Mouse (Mus musculus): Measurements from ENCODE around the gene Sf3b6.
"Not testable (repeated sequence)": the region's sequence is repeated elsewhere in the genome, so short reads cannot be mapped to it uniquely, and the experiment has no call there.

The Sf3b6 gene

GRCm38 (mm10) chr12:4817361-4818101 lies at the start of gene Sf3b6:
Gene Sf3b6 (plus strand): TSS chr12:4817544.
- DNase-seq (ENCODE audit: low spot score) = peak; percentile 99

DNA sequence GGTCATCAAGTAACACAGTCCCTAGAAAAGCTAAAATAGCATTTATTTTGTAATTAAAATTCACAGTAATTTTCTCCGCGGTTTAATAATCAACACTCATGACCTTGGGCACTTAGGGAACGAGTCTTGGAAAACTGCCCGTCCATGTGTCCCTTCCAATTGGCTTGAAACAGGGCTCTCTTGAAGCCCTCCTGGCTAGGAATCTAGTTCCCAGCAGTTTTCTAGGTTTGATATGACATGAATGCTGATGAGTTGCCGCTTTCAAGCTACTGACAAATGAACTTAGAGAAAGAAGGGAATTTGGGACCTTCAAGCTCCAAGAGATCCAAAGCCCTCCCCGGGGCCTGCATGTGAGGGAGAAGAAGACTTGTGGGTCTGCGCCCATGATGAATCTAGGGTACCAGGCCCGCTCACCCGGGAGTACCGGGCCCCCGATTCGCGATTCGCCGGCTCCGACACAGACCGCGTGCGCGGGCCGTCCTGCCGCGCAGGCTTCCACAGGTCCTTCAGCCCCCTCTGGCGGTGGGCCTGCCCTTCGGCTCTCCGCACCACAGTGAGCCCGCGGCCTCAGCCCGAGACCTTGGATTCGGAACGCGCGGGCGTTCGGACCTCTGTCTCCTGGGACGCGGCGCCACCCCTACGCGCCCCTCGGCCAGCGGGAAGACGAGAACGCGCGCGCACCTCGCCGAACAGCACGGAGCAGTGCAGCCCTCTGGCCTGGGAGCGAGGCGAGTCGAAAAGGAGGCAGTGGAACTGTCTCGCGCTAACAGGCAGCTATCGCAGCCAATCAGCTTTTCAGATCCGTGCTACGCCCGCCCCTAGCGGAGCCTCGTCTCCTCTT lies 48.6 kb upstream of the Sf3b6 start, which contains the start of the genes Pfn4 and Fam228b:
Gene Pfn4, plus strand, starts transcription at position 531 of the 841 bp plus-strand sequence.
Gene Fam228b, minus strand, starts transcription at position 776 of the 841 bp plus-strand sequence.
- DNase-seq (ENCODE audit: low spot score) = peak; percentile 89

GRCm38 (mm10) chr12:4769333-4769723 lies 48.0 kb upstream of the Sf3b6 start:
- DNase-seq (ENCODE audit: low spot score) = no peak

- DNase-seq (ENCODE audit: low spot score) = peak; percentile 32
Measured at GRCm38 (mm10) chr12:4774895-4775587, 42.3 kb upstream of the Sf3b6 start.

- DNase-seq (ENCODE audit: low spot score) = no peak
Measured at GRCm38 (mm10) chr12:4775588-4775949, 41.8 kb upstream of the Sf3b6 start.

DNA sequence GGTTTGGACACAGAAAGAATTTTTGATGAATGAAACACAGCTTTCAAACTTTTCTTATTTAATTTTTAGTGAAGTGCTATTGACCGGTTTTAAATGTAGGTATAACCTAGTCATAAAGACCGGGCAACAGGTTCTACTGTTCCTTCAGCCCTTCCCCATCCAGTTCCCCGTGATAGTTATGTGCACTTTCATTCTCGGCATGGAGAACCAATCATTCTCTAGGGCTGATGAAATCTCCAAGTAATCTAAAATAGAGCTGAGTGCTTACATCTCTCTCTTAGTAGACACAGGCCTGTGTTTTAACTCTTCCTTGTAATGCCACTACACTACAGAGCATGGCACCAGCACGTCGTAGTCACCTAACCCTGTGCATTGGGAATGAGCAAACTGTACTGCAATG lies 39.6 kb upstream of the Sf3b6 start:
- DNase-seq (ENCODE audit: low spot score) = no peak

DNA sequence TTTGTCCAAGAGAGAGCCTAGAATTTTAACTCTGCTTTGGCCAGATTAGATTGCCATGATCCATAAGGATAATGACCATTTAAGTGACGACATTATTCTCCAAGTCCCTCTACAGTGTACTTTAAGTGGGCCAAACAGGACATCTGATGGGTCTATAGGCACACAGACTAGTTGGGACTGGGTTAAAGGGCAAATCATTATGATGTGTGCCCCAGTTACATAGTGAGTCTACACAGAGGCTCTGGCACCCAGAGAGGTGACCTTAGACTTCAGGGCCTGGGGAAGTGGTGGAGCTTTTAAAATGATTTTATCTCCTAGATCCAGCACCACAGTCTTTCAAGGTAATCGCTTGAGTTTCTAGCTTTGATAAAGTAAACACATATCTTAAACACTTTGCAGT lies 37.1 kb upstream of the Sf3b6 start:
- DNase-seq (ENCODE audit: low spot score) = no peak

- DNase-seq (ENCODE audit: low spot score) = no peak
Measured at GRCm38 (mm10) chr12:4781270-4781669, 36.1 kb upstream of the Sf3b6 start.

- DNase-seq (ENCODE audit: low spot score) = not testable (repeated sequence)
Measured at GRCm38 (mm10) chr12:4781725-4782404, 35.5 kb upstream of the Sf3b6 start.

- DNase-seq (ENCODE audit: low spot score) = no peak
Measured at GRCm38 (mm10) chr12:4783598-4783997, 33.7 kb upstream of the Sf3b6 start.

DNA sequence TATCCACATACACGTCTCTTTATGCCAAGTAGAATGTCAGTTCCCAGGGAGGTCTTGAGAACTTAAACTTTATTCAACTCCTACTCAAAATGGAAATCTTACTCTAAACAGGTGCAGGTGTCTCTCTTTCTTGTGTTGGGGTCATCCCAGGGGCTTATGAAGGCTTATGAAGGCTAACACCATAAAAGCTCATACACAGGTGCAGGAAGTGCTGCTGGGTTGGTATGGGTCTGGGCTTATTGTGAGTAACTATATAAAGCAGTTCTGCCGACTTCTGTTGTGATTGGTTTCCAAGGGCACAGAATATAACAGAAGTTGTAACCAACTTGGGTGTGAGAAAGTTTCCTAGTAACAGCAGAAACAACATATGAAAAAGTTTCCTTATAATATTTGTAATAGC lies 32.9 kb upstream of the Sf3b6 start:
- DNase-seq (ENCODE audit: low spot score) = no peak

DNA sequence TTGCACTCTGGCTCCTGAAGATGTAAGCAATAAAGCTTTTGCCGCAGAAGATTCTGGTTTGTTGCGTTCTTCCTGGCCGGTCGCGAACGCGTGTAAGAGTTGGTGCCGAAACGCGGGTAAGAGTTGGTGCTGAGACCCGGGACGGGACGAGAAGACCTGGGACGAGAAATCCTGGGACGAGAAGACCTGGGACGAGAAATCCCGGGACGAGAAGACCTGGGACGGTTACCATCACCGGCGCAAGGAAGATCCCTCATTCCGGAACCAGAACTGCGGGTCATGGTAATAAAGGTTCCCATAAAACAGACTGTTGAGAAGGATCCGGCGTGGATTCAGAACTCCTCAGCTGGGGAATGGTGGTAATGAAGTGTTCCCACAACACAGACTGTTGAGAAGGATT lies 29.2 kb upstream of the Sf3b6 start:
- DNase-seq (ENCODE audit: low spot score) = not testable (repeated sequence)

- no peak for DNase-seq (ENCODE audit: low spot score)
Measured at GRCm38 (mm10) chr12:4793718-4794117, 23.6 kb upstream of the Sf3b6 start.

DNA sequence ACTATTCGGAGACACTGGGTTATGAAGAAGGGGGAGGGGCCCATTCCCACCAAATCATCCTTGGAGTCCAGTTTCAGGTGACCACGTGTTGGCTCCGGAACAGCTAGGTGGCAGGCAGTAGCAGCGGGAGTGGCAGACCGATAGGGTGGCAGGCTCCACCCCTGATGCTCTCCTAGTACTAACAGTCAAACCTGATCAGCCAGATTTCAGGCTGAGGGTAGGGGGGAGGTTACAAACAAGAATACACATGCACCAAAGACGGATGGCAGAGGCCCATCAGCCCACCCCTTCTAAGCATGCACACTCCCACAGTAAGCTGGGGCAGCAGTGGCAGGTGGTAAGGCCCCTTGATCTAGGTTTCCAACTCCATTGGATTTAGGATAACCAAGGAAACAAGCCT lies 19.9 kb upstream of the Sf3b6 start:
- DNase-seq (ENCODE audit: low spot score) = not testable (repeated sequence)

DNA sequence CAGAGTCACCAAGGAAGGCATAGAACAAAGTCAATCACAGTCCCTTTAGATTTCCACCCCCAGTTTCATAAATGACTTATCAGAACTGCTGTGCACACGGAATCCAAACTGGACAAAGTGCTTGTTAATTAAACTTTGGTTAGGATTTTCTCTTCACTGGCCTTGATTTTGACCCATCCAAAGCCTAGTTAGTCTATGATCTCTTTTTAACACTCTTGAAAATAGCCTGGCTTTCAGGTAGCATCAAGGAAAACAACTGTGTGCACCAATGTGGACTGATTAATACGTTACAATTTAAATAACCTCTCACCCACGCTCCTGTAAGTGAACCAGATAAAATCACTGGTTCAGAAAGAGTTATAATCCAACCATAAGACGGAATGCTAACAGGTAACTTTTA lies 6.3 kb upstream of the Sf3b6 start:
- DNase-seq (ENCODE audit: low spot score) = no peak

GRCm38 (mm10) chr12:4811705-4812104 lies 5.6 kb upstream of the Sf3b6 start:
- DNase-seq (ENCODE audit: low spot score) = no peak

- no peak for DNase-seq (ENCODE audit: low spot score)
Measured at GRCm38 (mm10) chr12:4813636-4814035, 3.7 kb upstream of the Sf3b6 start.

DNA sequence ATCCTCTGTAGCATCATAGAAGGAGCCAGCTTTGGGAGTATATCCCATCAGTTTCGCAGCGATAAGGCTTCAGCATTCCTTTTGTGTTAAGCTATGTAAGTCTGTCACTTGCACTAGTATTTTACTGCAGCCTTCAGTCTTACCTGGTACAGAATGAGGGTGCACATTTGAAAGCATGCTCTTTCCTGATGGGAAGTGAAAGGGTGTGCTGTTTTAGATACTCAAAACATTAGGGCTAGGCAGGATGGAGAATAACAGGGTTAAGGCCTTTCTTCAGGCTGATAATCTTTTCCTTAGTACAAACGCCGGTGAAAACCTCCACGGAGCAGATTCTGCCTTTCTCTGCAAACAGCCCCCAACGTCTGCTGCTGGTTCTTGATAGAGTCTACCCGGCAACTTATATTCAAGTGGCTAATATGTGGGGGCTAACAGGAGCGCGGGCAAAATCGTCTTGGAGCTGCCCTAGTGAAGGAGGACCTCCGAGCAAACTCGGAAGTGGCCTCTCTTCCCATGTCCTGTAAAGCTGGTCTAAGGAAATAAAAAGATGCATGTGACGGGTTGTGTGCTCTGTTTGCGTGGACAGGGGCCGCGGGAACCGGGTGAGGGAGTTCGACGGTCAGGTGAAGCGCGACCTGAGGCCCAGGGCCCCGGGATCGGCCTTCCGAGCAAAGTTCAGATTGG lies 524 bp upstream of the Sf3b6 start:
- no peak for DNase-seq (ENCODE audit: low spot score)

GRCm38 (mm10) chr12:4827256-4827655 lies 9.9 kb downstream of the Sf3b6 start:
- DNase-seq (ENCODE audit: low spot score) = no peak

GRCm38 (mm10) chr12:4836959-4837358 lies 19.6 kb downstream of the Sf3b6 start:
- DNase-seq (ENCODE audit: low spot score) = no peak

DNA sequence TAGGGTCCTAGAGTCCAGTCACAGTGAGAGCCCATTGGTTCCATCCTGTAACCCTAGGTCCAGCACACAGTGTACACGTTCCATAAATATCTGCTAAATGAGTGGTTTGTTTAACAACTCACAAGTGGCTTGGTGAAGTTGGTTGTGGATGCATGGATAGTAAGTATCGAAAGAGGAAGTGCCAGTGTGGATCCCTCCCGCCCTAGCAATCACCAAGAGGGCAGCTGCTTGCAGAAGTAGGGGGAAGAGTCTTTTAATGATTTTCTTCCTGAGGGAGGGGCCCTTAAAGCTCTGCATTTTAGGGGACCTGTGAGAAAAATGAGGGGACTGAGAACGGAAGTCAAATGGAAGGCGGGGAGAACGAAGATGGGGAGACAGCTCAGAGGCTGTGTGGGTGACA lies 22.7 kb downstream of the Sf3b6 start:
- DNase-seq (ENCODE audit: low spot score) = no peak
